Mouse (Mus musculus) forebrain, embryonic 11.5 days (tissue): ENCODE measurements around the gene Map2k6. TPM values are rescaled to one million over a fixed set of nuclear protein-coding genes. Genes with fewer than 3 reads are reported as not detected.
A peak's percentile ranks its signal among the peaks of the same experiment; 100 is the strongest.

Source experiments
- ATAC-seq: fragments of 200-750 bp; cut with Nextera tagmentation; replicated peaks from 2 replicates; pipeline ENCODE4 v1.8.0; 2017; ENCODE audit warnings: moderate TSS enrichment; ENCODE audit not compliant: low FRiP score
- DNase-seq: peaks from one replicate; pipeline ENCODE4 v3.0.0-alpha.2; 2017; ENCODE audit warnings: low spot score
- H3K27ac ChIP-seq: fragments of 300-500 bp; sonication (generic); 2 replicates; pipeline ENCODE4 v1.5.1; 2014; ENCODE audit warnings: low read depth, low read length
- H3K27me3 ChIP-seq: fragments of 300-500 bp; sonication (generic); 2 replicates; pipeline ENCODE4 v1.6.1; 2014; ENCODE audit warnings: mild to moderate bottlenecking, low read length, mixed read lengths; ENCODE audit not compliant: control insufficient read depth, insufficient read depth
- H3K36me3 ChIP-seq: fragments of 300-500 bp; sonication (generic); 2 replicates; pipeline ENCODE4 v1.6.1; 2014; ENCODE audit warnings: mild to moderate bottlenecking, low read length, moderate library complexity, mixed read lengths; ENCODE audit not compliant: control insufficient read depth, insufficient read depth
- H3K4me1 ChIP-seq: fragments of 300-500 bp; sonication (generic); replicated peaks from 2 replicates; pipeline ENCODE4 v1.6.1; 2014; ENCODE audit warnings: low read length, mixed read lengths; ENCODE audit not compliant: control insufficient read depth, insufficient read depth
- H3K4me2 ChIP-seq: fragments of 300-500 bp; sonication (generic); 2 replicates; pipeline ENCODE4 v1.6.1; 2014; ENCODE audit warnings: low read depth, mild to moderate bottlenecking, low read length, moderate library complexity, mixed read lengths; ENCODE audit not compliant: severe bottlenecking
- H3K4me3 ChIP-seq: fragments of 300-500 bp; sonication (generic); 2 replicates; pipeline ENCODE4 v1.5.1; 2014; ENCODE audit warnings: low read depth, low read length
- H3K9ac ChIP-seq: fragments of 300-500 bp; sonication (generic); 2 replicates; pipeline ENCODE4 v1.6.1; 2014; ENCODE audit warnings: low read length
- H3K9me3 ChIP-seq: fragments of 300-500 bp; sonication (generic); 2 replicates; pipeline ENCODE4 v1.6.1; 2016; ENCODE audit warnings: low read length, mixed read lengths; ENCODE audit not compliant: control insufficient read depth
- WGBS: fragments of 180-500 bp; shearing (Covaris S2); extraction: QIAGEN DNeasy Blood & Tissue Kit; methylation state at CpG from one replicate; pipeline ENCODE4 v1.1.7; 2014; 5-methylcytosine and 5-hydroxymethylcytosine counted together
- polyA plus RNA-seq: library from polyadenylated mRNA; unstranded; fragments of >200 nt; fragmentation: Nextera tagmentation; extraction: Ambion mirVana; gene quantifications from 2 replicates; pipeline ENCODE4 v1.2.1, GENCODE M21; 2014

Map2k6 gene
- polyA plus RNA-seq, 1 experiment from 2014 or later, result 42.2 TPM

- no peak overlapping the region for H3K27ac ChIP-seq
- 0 out of 2 replicates have a peak overlapping the region, but pooled peaks have one; percentile 11 for H3K4me3 ChIP-seq
- 0 out of 2 replicates have a peak, but pooled peaks have one; percentile 31 for ATAC-seq
- peak overlapping the region; percentile 29 for H3K9ac ChIP-seq
- H3K4me1 ChIP-seq, result peaks cover 15% of the 10 kb centered on the region
- peaks cover 2% of the 10 kb centered on the region; the same call in 1 of the 2 replicates for H3K27me3 ChIP-seq
- DNase-seq, result no peak
- H3K9me3 ChIP-seq, result no peaks in the 10 kb centered on the region
- no peaks in the 10 kb centered on the region for H3K36me3 ChIP-seq
- H3K4me2 ChIP-seq, result peak overlapping the region; percentile 40
- WGBS, result 6% methylated on average over 11 of the region's 11 CpGs
Measured at GRCm38 (mm10) chr11:110449183-110449582, 50.3 kb downstream of the Map2k6 start.

- Histone ChIP-seq H3K27ac (no peak overlapping the region), H3K4me3 (no peak overlapping the region), H3K27me3 (peaks cover 2% of the 10 kb centered on the region; the same call in 1 of the 2 replicates), H3K4me2 (no peak overlapping the region), H3K36me3 (no peaks in the 10 kb centered on the region), H3K9me3 (no peaks in the 10 kb centered on the region), H3K9ac (no peak overlapping the region), H3K4me1 (peaks cover 15% of the 10 kb centered on the region)
- ATAC-seq, result no peak
- 83% methylated on average over 15 of the region's 15 CpGs for whole genome bisulfite sequencing
- DNase-seq, result no peak
Measured at GRCm38 (mm10) chr11:110450091-110450757, 51.3 kb downstream of the Map2k6 start.

- Histone ChIP-seq H3K4me3 (no peak overlapping the region), H3K36me3 (no peaks in the 10 kb centered on the region), H3K9me3 (no peaks in the 10 kb centered on the region), H3K9ac (no peak overlapping the region), H3K4me2 (no peak overlapping the region), H3K4me1 (peaks cover 15% of the 10 kb centered on the region), H3K27me3 (peaks cover 2% of the 10 kb centered on the region; the same call in 1 of the 2 replicates), H3K27ac (no peak overlapping the region)
- WGBS, result 95% methylated on average over 4 of the region's 4 CpGs
- DNase-seq (no peak), ATAC-seq (no peak)
Measured at GRCm38 (mm10) chr11:110450758-110451121, 51.8 kb downstream of the Map2k6 start.

- 85% methylated on average over 7 of the region's 7 CpGs for WGBS
- no peak overlapping the region for H3K4me3 ChIP-seq
- H3K27ac ChIP-seq, result no peak overlapping the region
- H3K4me1 ChIP-seq, result peaks cover 17% of the 10 kb centered on the region
- ATAC-seq (no peak), DNase-seq (no peak)
- no peaks in the 10 kb centered on the region for H3K27me3 ChIP-seq
- H3K36me3 ChIP-seq, result no peaks in the 10 kb centered on the region
- no peaks in the 10 kb centered on the region for H3K9me3 ChIP-seq
- no peak overlapping the region for H3K4me2 ChIP-seq
- H3K9ac ChIP-seq, result no peak overlapping the region
Measured at GRCm38 (mm10) chr11:110451590-110451989, 52.7 kb downstream of the Map2k6 start.

- ATAC-seq, result no peak
- Histone ChIP-seq H3K27ac (no peak overlapping the region), H3K9me3 (no peaks in the 10 kb centered on the region), H3K27me3 (no peaks in the 10 kb centered on the region), H3K4me2 (no peak overlapping the region), H3K9ac (no peak overlapping the region), H3K4me3 (no peak overlapping the region), H3K4me1 (peaks cover 9% of the 10 kb centered on the region; the same call in 1 of the 2 replicates), H3K36me3 (no peaks in the 10 kb centered on the region)
- no peak for DNase-seq
- WGBS, result 94% methylated on average over 5 of the region's 5 CpGs
Measured at GRCm38 (mm10) chr11:110453445-110454154, 54.7 kb downstream of the Map2k6 start.

GRCm38 (mm10) chr11:110457441-110457912, 58.6 kb downstream of the Map2k6 start:
- WGBS, result 85% methylated on average over 7 of the region's 7 CpGs
- H3K27me3 ChIP-seq, result no peaks in the 10 kb centered on the region
- no peak for ATAC-seq
- H3K9me3 ChIP-seq, result no peaks in the 10 kb centered on the region
- H3K4me1 ChIP-seq, result 0 out of 2 replicates have a peak, but pooled peaks cover 2% of the 10 kb centered on the region
- no peaks in the 10 kb centered on the region for H3K36me3 ChIP-seq
- no peak for DNase-seq
- H3K4me2 ChIP-seq, result no peak overlapping the region
- no peak overlapping the region for H3K27ac ChIP-seq
- no peak overlapping the region for H3K9ac ChIP-seq
- H3K4me3 ChIP-seq, result no peak overlapping the region

- no peak for ATAC-seq
- no peaks in the 10 kb centered on the region for H3K9me3 ChIP-seq
- H3K4me1 ChIP-seq, result 0 out of 2 replicates have a peak, but pooled peaks cover 2% of the 10 kb centered on the region
- H3K4me2 ChIP-seq, result no peak overlapping the region
- no peak for DNase-seq
- 66% methylated on average over 2 of the region's 2 CpGs for WGBS
- H3K9ac ChIP-seq, result no peak overlapping the region
- no peak overlapping the region for H3K4me3 ChIP-seq
- no peaks in the 10 kb centered on the region for H3K36me3 ChIP-seq
- no peak overlapping the region for H3K27ac ChIP-seq
- no peaks in the 10 kb centered on the region for H3K27me3 ChIP-seq
Measured at GRCm38 (mm10) chr11:110460480-110460879, 61.6 kb downstream of the Map2k6 start.

- H3K9me3 ChIP-seq, result no peaks in the 10 kb centered on the region
- H3K27me3 ChIP-seq, result no peaks in the 10 kb centered on the region
- DNase-seq (no peak), ATAC-seq (no peak)
- H3K4me3 ChIP-seq, result no peak overlapping the region
- 96% methylated on average over 17 of the region's 17 CpGs for WGBS
- H3K27ac ChIP-seq, result no peak overlapping the region
- no peaks in the 10 kb centered on the region for H3K4me1 ChIP-seq
- H3K36me3 ChIP-seq, result no peaks in the 10 kb centered on the region
- no peak overlapping the region for H3K9ac ChIP-seq
- H3K4me2 ChIP-seq, result no peak overlapping the region
Measured at GRCm38 (mm10) chr11:110461560-110462331, 62.8 kb downstream of the Map2k6 start.
